Mouse (Mus musculus) midbrain, embryonic 15.5 days (tissue): ENCODE measurements around the gene Taok3. TPM values are rescaled to one million over a fixed set of nuclear protein-coding genes. Genes with fewer than 3 reads are reported as not detected.
"Not testable (repeated sequence)": the region's sequence is repeated elsewhere in the genome, so short reads cannot be mapped to it uniquely, and the experiment has no call there.

Experiments
- ATAC-seq: fragments of 200-750 bp; cut with Nextera tagmentation; replicated peaks from 2 replicates; pipeline ENCODE4 v1.8.0; 2017; ENCODE audit warnings: moderate TSS enrichment
- H3K27ac ChIP-seq: fragments of 300-500 bp; sonication (generic); 2 replicates; pipeline ENCODE4 v1.5.1; 2015; ENCODE audit warnings: mild to moderate bottlenecking, inconsistent platforms
- H3K27me3 ChIP-seq: fragments of 300-500 bp; sonication (generic); replicated peaks from 2 replicates; pipeline ENCODE4 v1.6.1; 2015; ENCODE audit warnings: inconsistent platforms
- H3K36me3 ChIP-seq: fragments of 300-500 bp; sonication (generic); replicated peaks from 2 replicates; pipeline ENCODE4 v1.6.1; 2015; ENCODE audit warnings: inconsistent platforms
- H3K4me1 ChIP-seq: fragments of 300-500 bp; sonication (generic); 2 replicates; pipeline ENCODE4 v1.6.1; 2015; ENCODE audit warnings: inconsistent platforms
- H3K4me2 ChIP-seq: fragments of 300-500 bp; sonication (generic); 2 replicates; pipeline ENCODE4 v1.6.1; 2015; ENCODE audit warnings: inconsistent platforms, mild to moderate bottlenecking, moderate library complexity
- H3K4me3 ChIP-seq: fragments of 300-500 bp; sonication (generic); 2 replicates; pipeline ENCODE4 v1.5.1; 2015; ENCODE audit warnings: mild to moderate bottlenecking, inconsistent platforms
- H3K9ac ChIP-seq: fragments of 300-500 bp; sonication (generic); 2 replicates; pipeline ENCODE4 v1.6.1; 2015; ENCODE audit warnings: mild to moderate bottlenecking, inconsistent platforms
- H3K9me3 ChIP-seq: fragments of 300-500 bp; sonication (generic); 2 replicates; pipeline ENCODE4 v1.6.1; 2016; ENCODE audit warnings: inconsistent platforms
- WGBS: fragments of 180-500 bp; shearing (Covaris S2); methylation state at CpG from one replicate; pipeline ENCODE4 v1.1.7; 2015; ENCODE audit warnings: mixed read lengths; 5-methylcytosine and 5-hydroxymethylcytosine counted together
- polyA plus RNA-seq: library from polyadenylated mRNA; unstranded; fragments of >200 nt; fragmentation: Nextera tagmentation; extraction: Ambion mirVana; gene quantifications from 2 replicates; pipeline ENCODE4 v1.2.1, GENCODE M21; 2015

Gene Taok3
- polyA plus RNA-seq, 1 experiment from 2014 or later = 59.2 TPM

DNA sequence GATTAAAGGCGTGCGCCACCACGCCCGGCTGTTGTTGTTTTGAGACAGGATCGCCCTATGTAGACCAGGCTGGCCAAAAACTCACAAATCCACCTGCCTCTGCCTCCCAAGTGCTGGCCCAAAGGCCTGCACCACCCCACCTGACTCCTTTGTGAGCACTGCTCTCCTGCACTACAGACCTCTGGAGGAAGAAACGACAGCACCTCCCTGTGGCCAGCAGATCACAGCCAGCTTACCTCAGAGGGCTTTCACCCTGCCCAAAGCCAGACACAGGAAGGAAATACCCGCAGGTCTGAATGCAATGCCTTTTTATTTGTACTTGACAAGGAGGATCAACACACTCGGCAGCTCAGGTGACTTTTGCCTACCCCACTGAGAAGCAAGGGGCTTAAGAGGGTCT lies 162.4 kb downstream of the Taok3 start:
- Histone ChIP-seq H3K36me3 (peaks cover 13% of the 10 kb centered on the region; the same call in 1 of the 2 replicates), H3K9me3 (no peaks in the 10 kb centered on the region), H3K27ac (no peak overlapping the region), H3K4me1 (peaks cover 26% of the 10 kb centered on the region), H3K4me3 (no peak overlapping the region), H3K9ac (no peak overlapping the region), H3K4me2 (no peak overlapping the region), H3K27me3 (no peaks in the 10 kb centered on the region)
- no peak for ATAC-seq
- WGBS = 85% methylated on average over 8 of the region's 8 CpGs

DNA sequence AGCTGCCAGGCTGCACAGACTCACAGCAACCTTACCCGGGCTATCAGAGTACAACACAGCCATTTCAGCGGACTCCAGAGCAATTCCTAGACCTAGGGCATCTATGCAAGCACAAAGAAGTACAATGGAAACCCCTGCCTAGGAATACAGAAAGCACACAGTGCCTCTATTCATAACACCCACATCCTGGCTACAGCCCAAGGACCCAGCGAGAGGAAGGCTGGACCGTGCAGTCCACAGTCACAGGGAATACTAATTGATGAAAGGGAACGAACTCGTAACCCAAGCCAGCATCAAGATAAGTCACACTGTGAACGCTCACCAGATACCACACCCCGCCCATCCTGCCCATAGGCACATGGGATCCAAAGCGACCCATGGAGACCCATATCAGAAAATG lies 164.1 kb downstream of the Taok3 start:
- no peak for ATAC-seq

DNA sequence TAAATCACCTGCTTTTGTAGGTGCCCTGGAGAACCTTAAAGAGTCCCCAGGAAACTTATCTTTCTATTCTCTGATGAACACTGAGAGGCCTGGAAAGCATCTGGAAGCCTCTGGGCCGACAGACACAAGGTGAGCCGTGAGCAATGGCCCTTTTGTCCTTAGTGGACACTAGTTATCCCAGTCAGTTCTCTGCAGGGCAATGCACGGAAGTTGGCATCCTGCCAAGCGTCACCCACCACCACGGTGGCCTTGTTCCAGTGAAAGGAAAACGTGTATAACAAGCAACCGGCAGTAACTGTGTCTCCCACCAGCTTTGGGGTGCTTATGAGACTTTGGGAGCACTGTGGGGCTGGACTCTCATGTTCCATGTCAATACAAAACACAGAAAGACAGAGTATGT lies 164.8 kb downstream of the Taok3 start:
- Histone ChIP-seq H3K4me1 (peaks cover 33% of the 10 kb centered on the region), H3K4me3 (no peak overlapping the region), H3K27me3 (no peaks in the 10 kb centered on the region), H3K9ac (no peak overlapping the region), H3K27ac (no peak overlapping the region), H3K9me3 (no peaks in the 10 kb centered on the region), H3K36me3 (peaks cover 13% of the 10 kb centered on the region; the same call in 1 of the 2 replicates), H3K4me2 (0 out of 2 replicates have a peak overlapping the region, but pooled peaks have one; percentile 12)
- no peak for ATAC-seq
- WGBS = 68% methylated on average over 7 of the region's 7 CpGs

More for the DNA sequence above, 164.1 kb downstream of the Taok3 start:
- Histone ChIP-seq H3K27ac (no peak overlapping the region), H3K36me3 (peaks cover 13% of the 10 kb centered on the region; the same call in 1 of the 2 replicates), H3K4me1 (peaks cover 33% of the 10 kb centered on the region), H3K27me3 (no peaks in the 10 kb centered on the region), H3K9ac (no peak overlapping the region), H3K4me3 (no peak overlapping the region), H3K9me3 (no peaks in the 10 kb centered on the region), H3K4me2 (no peak overlapping the region)
- 66% methylated on average over 9 of the region's 9 CpGs for WGBS

DNA sequence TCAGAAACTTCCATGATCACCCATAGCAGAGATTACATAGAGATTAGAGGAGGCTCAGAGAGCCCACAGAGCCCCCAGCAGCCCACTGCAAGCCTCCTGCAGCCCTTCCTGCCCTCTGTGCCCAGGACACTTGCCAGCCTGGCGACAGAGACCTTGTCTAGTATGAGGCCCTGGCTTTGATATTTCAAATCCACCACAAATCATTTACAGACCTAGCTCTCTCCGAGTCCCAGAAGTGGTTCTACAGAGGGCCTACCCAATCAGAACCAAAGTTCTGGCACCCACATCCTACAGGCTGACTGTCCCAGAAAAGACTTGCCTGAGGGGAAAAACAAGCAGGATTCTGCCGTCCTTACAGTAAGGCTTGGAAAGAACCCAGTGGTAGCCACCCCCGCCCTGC lies 165.3 kb downstream of the Taok3 start:
- WGBS = 80% methylated on average over 4 of the region's 4 CpGs
- H3K4me1 ChIP-seq = peaks cover 33% of the 10 kb centered on the region

DNA sequence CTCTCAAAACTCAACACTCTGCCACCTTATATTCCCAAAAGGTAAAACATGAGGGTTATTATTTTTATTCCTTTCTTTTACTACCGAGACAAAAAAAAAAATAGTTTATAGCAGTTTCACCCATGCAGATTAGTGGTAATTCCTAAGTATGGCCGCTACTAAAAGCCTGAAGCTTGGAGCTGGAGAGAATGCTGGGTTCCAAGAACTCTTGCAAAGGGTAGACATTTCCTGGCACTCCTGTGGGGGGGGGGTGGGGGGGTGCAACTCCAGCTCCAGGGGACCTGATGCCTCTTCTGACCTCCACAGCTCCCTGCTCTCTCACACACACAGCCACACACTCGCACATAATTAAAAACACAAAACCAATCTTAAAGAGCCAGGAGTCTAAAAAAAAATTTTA lies 166.4 kb downstream of the Taok3 start:
- Histone ChIP-seq H3K36me3 (peaks cover 13% of the 10 kb centered on the region; the same call in 1 of the 2 replicates), H3K27ac (no peak overlapping the region), H3K4me3 (peak overlapping the region; percentile 94), H3K9me3 (no peaks in the 10 kb centered on the region), H3K4me1 (peaks cover 33% of the 10 kb centered on the region), H3K4me2 (peak overlapping the region; percentile 83), H3K9ac (peak overlapping the region; percentile 82), H3K27me3 (no peaks in the 10 kb centered on the region)
- ATAC-seq = no peak
- WGBS = 47% methylated on average over 3 of the region's 3 CpGs

More for the DNA sequence above, 165.3 kb downstream of the Taok3 start:
- Histone ChIP-seq H3K27me3 (no peaks in the 10 kb centered on the region), H3K4me3 (no peak overlapping the region), H3K9me3 (no peaks in the 10 kb centered on the region), H3K36me3 (peaks cover 13% of the 10 kb centered on the region; the same call in 1 of the 2 replicates), H3K9ac (no peak overlapping the region), H3K27ac (no peak overlapping the region), H3K4me2 (peak overlapping the region; percentile 12; the same call in 1 of the 2 replicates)
- no peak for ATAC-seq

DNA sequence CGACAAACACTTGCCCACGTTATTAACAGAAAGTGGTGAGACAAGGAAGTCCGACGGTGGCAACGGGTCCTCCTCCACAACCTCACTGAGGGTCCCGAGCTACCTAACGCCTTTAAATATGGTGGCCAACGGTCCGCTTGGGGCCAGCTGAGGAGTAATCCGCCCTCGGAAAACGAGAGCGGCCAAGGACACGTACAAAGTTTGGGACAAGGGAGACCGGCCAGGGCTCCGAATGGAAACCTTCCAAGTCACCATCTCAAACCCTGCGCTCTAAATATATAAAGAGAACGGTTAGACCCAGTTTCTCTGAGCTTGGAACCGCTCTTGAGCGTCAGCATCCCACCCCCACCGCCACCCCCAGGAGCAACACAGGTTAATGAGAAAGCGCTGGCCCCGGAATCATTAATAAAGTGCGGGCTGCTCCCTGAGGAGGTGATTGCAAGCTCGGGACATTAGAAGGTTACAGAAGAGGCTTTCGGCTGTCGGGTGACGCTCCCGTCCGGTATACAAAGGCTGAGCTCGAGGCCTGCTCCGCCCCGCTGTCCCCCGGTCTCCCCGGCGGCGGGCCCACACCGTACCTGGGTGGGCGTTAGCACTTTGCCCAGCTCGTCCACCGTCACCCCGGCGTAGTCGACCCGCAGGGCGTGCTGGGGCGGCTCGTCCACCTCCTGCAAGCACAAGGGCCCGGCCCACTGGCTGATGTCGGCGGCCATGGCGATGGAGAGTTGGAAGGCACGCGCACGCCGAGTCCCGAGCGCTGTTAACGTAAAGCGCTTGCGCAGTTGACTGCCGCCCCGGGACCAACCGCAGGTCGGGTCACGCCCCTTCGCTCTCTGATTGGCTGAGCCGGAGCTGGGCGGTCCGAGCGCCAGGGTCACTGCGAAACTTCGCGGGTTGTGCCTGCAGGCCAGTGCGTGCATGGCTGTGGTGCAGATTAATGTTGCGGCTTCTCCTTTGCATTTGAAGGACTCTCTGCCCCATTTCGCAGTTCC lies 167.2 kb downstream of the Taok3 start, which contains the start of gene Pebp1:
TSS of gene Pebp1 (minus strand) at position 795 of the 992 bp plus-strand sequence.
- WGBS = under 1% methylated on average over 77 of the region's 77 CpGs
- ATAC-seq = peak; percentile 96
- no peaks in the 10 kb centered on the region for H3K27me3 ChIP-seq

DNA sequence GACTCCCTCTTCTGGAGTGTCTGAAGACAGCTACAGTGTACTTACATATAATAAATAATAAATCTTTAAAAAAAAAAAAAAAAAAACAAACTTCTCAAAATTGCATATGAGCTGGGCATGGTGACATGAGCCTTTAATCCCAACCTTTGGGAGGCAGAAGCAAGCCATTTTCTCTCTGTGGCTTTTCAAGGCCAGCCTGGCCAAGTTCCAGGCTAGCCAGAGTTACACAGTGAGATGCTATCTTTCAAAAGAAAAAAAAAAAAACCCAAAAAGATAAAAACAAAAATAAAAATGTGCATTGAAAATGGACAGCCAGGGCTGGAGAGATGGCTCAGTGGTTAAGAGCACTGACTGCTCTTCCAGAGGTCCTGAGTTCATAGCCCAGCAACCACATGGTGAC lies 169.7 kb downstream of the Taok3 start:
- Histone ChIP-seq H3K27ac (no peak overlapping the region), H3K27me3 (no peaks in the 10 kb centered on the region), H3K9ac (no peak overlapping the region), H3K4me3 (no peak overlapping the region), H3K4me1 (peaks cover 28% of the 10 kb centered on the region), H3K36me3 (peaks cover 8% of the 10 kb centered on the region; the same call in 1 of the 2 replicates), H3K9me3 (no peaks in the 10 kb centered on the region), H3K4me2 (no peak overlapping the region)
- no peak for ATAC-seq

More for the DNA sequence above, 167.2 kb downstream of the Taok3 start, which contains the start of gene Pebp1:
- no peaks in the 10 kb centered on the region for H3K9me3 ChIP-seq
- H3K27ac ChIP-seq = peak within 1 kb of the TSS; percentile 69
- H3K36me3 ChIP-seq = peaks cover 13% of the 10 kb centered on the region; the same call in 1 of the 2 replicates
- H3K4me2 ChIP-seq = peak within 1 kb of the TSS; percentile 83
- peak within 1 kb of the TSS; percentile 82 for H3K9ac ChIP-seq
- H3K4me3 ChIP-seq = peak within 1 kb of the TSS; percentile 94
- H3K4me1 ChIP-seq = peaks cover 33% of the 10 kb centered on the region

DNA sequence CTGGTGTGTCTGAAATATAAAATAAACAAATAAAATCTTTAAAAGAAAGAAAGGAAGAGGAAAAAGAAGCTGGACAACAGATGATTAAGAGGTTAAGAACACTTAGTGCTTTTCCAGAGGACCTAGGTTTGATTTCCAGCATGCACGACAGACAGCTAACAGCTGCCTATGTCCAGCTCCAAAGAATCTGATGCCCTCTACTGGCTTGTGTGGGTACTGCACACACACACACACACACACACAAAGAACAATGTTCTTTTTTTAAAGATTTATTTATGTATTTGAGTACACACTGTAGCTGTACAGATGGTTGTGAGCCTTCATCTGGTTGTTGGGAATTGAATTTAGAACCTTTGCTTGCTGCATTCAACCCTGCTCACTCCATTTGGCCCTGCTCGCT lies 170.2 kb downstream of the Taok3 start:
- H3K9ac ChIP-seq = no peak overlapping the region
- no peaks in the 10 kb centered on the region for H3K27me3 ChIP-seq
- no peak overlapping the region for H3K4me3 ChIP-seq
- H3K4me1 ChIP-seq = peaks cover 23% of the 10 kb centered on the region
- no peaks in the 10 kb centered on the region for H3K9me3 ChIP-seq
- WGBS = 94% methylated on average over 2 of the region's 2 CpGs
- no peak overlapping the region for H3K27ac ChIP-seq
- ATAC-seq = no peak
- peaks cover 4% of the 10 kb centered on the region; the same call in 1 of the 2 replicates for H3K36me3 ChIP-seq
- H3K4me2 ChIP-seq = no peak overlapping the region

DNA sequence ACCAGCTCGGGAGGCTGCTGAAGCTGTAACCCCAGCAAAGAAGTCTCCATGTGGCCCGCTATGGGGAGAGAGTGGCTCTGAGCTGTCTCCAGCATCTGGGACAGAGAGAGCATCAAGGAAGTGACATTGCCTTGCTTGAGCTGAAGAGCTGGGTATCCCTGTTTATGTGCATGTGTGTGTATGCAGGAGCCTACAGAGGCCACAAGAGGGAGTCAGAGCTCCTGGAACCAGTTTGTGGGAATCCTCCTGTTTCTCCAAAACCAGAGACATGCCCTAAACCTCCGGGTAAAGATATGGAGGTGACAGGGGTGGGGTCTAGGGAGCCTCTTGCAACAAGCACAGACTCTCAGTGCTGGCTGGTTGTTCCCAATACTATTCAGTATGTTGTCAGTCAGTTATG lies 171.4 kb downstream of the Taok3 start:
- Histone ChIP-seq H3K9me3 (no peaks in the 10 kb centered on the region), H3K27ac (no peak overlapping the region), H3K4me1 (peaks cover 12% of the 10 kb centered on the region), H3K27me3 (no peaks in the 10 kb centered on the region), H3K4me2 (no peak overlapping the region), H3K9ac (no peak overlapping the region), H3K4me3 (no peak overlapping the region), H3K36me3 (no peaks in the 10 kb centered on the region)
- no peak for ATAC-seq
- WGBS = 90% methylated on average over 3 of the region's 3 CpGs

DNA sequence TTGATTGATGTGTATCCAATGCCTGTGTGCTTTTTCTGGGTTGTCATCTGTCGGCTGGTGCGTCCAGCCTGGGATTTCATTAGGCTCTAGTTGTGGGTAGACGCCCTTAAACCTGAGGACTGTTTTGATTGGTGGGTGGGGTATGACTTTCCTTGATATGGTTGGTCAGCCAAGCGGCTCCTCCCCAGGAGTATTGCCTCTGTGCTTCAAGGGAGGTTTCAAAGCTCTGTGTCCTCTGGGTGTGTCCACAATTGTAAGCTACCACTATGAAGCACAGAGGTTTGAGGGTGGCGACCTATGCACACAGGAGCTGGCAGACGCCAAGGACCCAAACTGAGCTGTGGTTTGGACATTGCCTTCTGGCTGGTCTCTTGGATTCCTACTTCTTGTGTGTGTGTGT lies 172.6 kb downstream of the Taok3 start:
- no peak overlapping the region for H3K4me2 ChIP-seq
- WGBS = 75% methylated on average over 6 of the region's 6 CpGs
- no peaks in the 10 kb centered on the region for H3K27me3 ChIP-seq
- H3K27ac ChIP-seq = no peak overlapping the region
- ATAC-seq = no peak
- H3K4me3 ChIP-seq = no peak overlapping the region
- no peaks in the 10 kb centered on the region for H3K9me3 ChIP-seq
- H3K36me3 ChIP-seq = no peaks in the 10 kb centered on the region
- H3K9ac ChIP-seq = no peak overlapping the region
- peaks cover 7% of the 10 kb centered on the region for H3K4me1 ChIP-seq

DNA sequence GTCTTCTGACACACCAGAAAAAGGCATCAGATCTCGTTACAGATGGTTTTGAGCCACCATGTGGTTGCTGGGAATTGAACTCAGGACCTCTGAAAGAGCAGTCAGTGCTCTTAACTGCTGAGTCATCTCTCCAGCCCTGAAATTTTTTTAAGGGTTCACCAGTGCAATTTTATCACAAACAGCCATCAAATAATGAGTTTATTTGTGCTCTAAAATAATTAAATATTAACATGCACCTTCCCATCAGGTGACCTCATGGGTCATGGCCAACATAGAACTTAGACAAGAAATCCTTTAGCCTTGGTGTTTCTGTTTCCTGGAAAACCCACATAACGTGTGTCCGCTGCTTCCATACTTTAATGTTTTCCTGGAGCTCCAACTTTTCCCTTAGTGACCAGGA lies 173.8 kb downstream of the Taok3 start:
- 84% methylated on average over 3 of the region's 3 CpGs for whole genome bisulfite sequencing

DNA sequence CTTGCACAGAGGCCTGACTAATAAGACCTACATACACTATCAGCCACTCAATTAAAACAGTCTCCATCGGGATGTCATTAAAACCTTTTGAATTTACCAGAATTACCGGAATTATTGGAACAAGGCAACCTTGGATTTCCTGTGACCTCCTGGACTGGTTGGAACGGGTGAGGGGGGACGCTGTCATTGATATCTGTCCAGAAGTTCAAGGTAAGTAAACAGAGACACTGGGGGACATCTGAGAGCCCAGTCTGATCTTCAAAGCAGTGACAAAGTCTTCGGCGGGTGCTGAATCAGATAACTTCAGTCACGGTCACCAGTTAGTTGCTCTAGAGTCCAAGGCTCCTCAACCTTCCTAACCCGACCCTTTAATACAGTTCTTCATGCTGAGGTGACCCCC lies 175.1 kb downstream of the Taok3 start:
- Histone ChIP-seq H3K9ac (no peak overlapping the region), H3K9me3 (no peaks in the 10 kb centered on the region), H3K4me2 (no peak overlapping the region), H3K4me3 (no peak overlapping the region), H3K27me3 (no peaks in the 10 kb centered on the region), H3K4me1 (no peaks in the 10 kb centered on the region), H3K36me3 (no peaks in the 10 kb centered on the region), H3K27ac (no peak overlapping the region)
- no peak for ATAC-seq
- WGBS = 94% methylated on average over 8 of the region's 8 CpGs

More for the DNA sequence above, 173.8 kb downstream of the Taok3 start:
- H3K9me3 ChIP-seq, H3K4me3 ChIP-seq, H3K4me2 ChIP-seq, ATAC-seq, H3K9ac ChIP-seq, H3K27me3 ChIP-seq, H3K27ac ChIP-seq, H3K4me1 ChIP-seq, H3K36me3 ChIP-seq: not testable (repeated sequence)
